27 mouse cellular contexts compared by ENCODE assay signal in the genomic region with DNA sequence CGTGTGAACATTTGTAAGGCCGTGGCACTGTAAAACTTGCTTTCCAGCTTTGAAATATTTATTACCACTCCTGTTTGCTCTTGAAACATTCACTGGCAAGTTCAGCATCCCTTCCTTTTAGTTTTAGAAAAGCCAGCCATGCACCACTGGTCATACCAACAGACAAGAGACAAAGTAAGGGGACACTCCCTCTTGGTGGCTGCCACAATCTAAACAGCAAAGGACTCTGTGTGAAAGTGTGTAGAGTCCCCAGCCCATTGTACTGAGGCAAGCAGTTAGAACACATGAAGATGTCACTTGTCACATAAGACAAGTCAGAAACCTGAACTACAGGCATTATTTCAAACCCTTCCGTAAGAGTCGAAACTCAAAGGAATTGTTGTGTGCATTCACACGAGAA.
DNase-seq lines count a peak whose midpoint lies in the region; ATAC-seq lines count a peak whose summit lies in the region.
"Had no signal": no experiment of that assay in that cellular context is flagged by ENCODE, and none has a peak within 500 bp of the region (broad histone marks: within the 10 kb centered on the region; RNA-seq: fewer than 3 reads in every experiment).

No protein-coding gene starts in this region.

- no peaks in the 10 kb centered on the region for H3K27me3 ChIP-seq in kidney, embryonic 14.5 days (ENCODE audit: control insufficient read depth, insufficient read depth, low read length)
- H3K27me3 ChIP-seq in kidney, embryonic 16.5 days (ENCODE audit: insufficient read depth, low read length), result no peaks in the 10 kb centered on the region
- no peaks in the 10 kb centered on the region for H3K27me3 ChIP-seq in midbrain, embryonic 11.5 days (ENCODE audit: control insufficient read depth, insufficient read depth, low read length)
- no peaks in the 10 kb centered on the region for H3K27me3 ChIP-seq in midbrain, embryonic 13.5 days
- H3K27me3 ChIP-seq: CH12.LX; embryonic facial prominence, embryonic 12.5 days; forebrain, embryonic 12.5 days; Patski had no signal

- DNase-seq in kidney, postnatal 10 days, result no peak
- DNase-seq in kidney, postnatal 36 days, result no peak
- DNase-seq in midbrain, embryonic 11.5 days (ENCODE audit: low spot score, missing footprints), result no peak
- DNase-seq: adrenal gland, adult 8-10 months; adrenal gland, postnatal 14 days; adrenal gland, postnatal 36 days; B cell, adult 2 months; cerebellum, adult 11-12 months; cerebellum, adult 2 months; cerebellum, adult 9-10 months; cerebellum, postnatal 10 days; cerebellum, postnatal 25 days had no signal

- H3K27ac ChIP-seq in kidney, embryonic 14.5 days (ENCODE audit: low read depth, low read length), result no peak overlapping the region
- no peak overlapping the region for H3K27ac ChIP-seq in kidney, embryonic 16.5 days (ENCODE audit: low read length)
- H3K27ac ChIP-seq in midbrain, embryonic 11.5 days (ENCODE audit: low read depth, low read length), result no peak overlapping the region
- no peak overlapping the region for H3K27ac ChIP-seq in midbrain, embryonic 13.5 days
- H3K27ac ChIP-seq: embryonic facial prominence, embryonic 10.5 days; embryonic facial prominence, embryonic 12.5 days; forebrain, embryonic 10.5 days; forebrain, embryonic 12.5 days had no signal

- H3K9ac ChIP-seq in kidney, embryonic 14.5 days (ENCODE audit: low read depth, low read length), result no peak overlapping the region
- H3K9ac ChIP-seq in kidney, embryonic 16.5 days (replicated peaks; ENCODE audit: low read length), result no peak overlapping the region
- H3K9ac ChIP-seq in midbrain, embryonic 11.5 days (ENCODE audit: low read length), result no peak overlapping the region
- H3K9ac ChIP-seq in midbrain, embryonic 13.5 days (replicated peaks), result no peak overlapping the region
- H3K9ac ChIP-seq: embryonic facial prominence, embryonic 12.5 days; forebrain, embryonic 12.5 days had no signal

- WGBS in kidney, embryonic 14.5 days, result 29% methylated on average over 5 of the region's 5 CpGs
- 33% methylated on average over 5 of the region's 5 CpGs for WGBS in kidney, embryonic 16.5 days
- 66% methylated on average over 5 of the region's 5 CpGs for WGBS in midbrain, embryonic 11.5 days
- WGBS in midbrain, embryonic 13.5 days, result 61% methylated on average over 5 of the region's 5 CpGs

- H3K4me3 ChIP-seq in kidney, embryonic 14.5 days (ENCODE audit: low read length), result no peak overlapping the region
- no peak overlapping the region for H3K4me3 ChIP-seq in kidney, embryonic 16.5 days (ENCODE audit: low read length)
- H3K4me3 ChIP-seq in midbrain, embryonic 11.5 days (ENCODE audit: low read depth, low read length), result no peak overlapping the region
- no peak overlapping the region for H3K4me3 ChIP-seq in midbrain, embryonic 13.5 days (replicated peaks)
- H3K4me3 ChIP-seq: embryonic facial prominence, embryonic 10.5 days; embryonic facial prominence, embryonic 12.5 days; erythroblast, embryonic 14.5 days; forebrain, embryonic 10.5 days; forebrain, embryonic 12.5 days had no signal

- peak; percentile 53; the same call in 1 of the 2 replicates for ATAC-seq in kidney, embryonic 14.5 days (ENCODE audit: low FRiP score, low TSS enrichment)
- peak; percentile 82; the same call in 1 of the 2 replicates for ATAC-seq in kidney, embryonic 16.5 days (ENCODE audit: low FRiP score, low TSS enrichment)
- ATAC-seq in midbrain, embryonic 11.5 days (ENCODE audit: low FRiP score), result 0 out of 2 replicates have a peak, but pooled peaks have one; percentile 47
- ATAC-seq in midbrain, embryonic 13.5 days, result no peak
- ATAC-seq: activated CD4-positive, CD25-positive, alpha-beta regulatory T cell, adult 4 months; CD4-positive, CD25-positive, alpha-beta regulatory T cell, adult 4 months; forebrain, embryonic 14.5 days; forebrain, embryonic 16.5 days; Patski had no signal

- H3K4me2 ChIP-seq in kidney, embryonic 14.5 days (replicated peaks; ENCODE audit: low read depth, low read length), result no peak overlapping the region
- no peak overlapping the region for H3K4me2 ChIP-seq in kidney, embryonic 16.5 days (replicated peaks; ENCODE audit: low read depth, low read length)
- H3K4me2 ChIP-seq in midbrain, embryonic 11.5 days, result no peak overlapping the region
- no peak overlapping the region for H3K4me2 ChIP-seq in midbrain, embryonic 13.5 days (replicated peaks)
- H3K4me2 ChIP-seq: embryonic facial prominence, embryonic 12.5 days; forebrain, embryonic 12.5 days had no signal

- no peaks in the 10 kb centered on the region for H3K9me3 ChIP-seq in kidney, embryonic 14.5 days (ENCODE audit: control insufficient read depth, low read length)
- no peaks in the 10 kb centered on the region for H3K9me3 ChIP-seq in kidney, embryonic 16.5 days (ENCODE audit: low read length)
- no peaks in the 10 kb centered on the region for H3K9me3 ChIP-seq in midbrain, embryonic 11.5 days (ENCODE audit: control insufficient read depth, low read length)
- no peaks in the 10 kb centered on the region for H3K9me3 ChIP-seq in midbrain, embryonic 13.5 days
- H3K9me3 ChIP-seq: embryonic facial prominence, embryonic 10.5 days; embryonic facial prominence, embryonic 12.5 days; forebrain, embryonic 10.5 days; forebrain, embryonic 12.5 days had no signal

- H3K4me1 ChIP-seq in kidney, embryonic 14.5 days (ENCODE audit: control insufficient read depth, insufficient read depth, low read length), result peaks cover 7% of the 10 kb centered on the region; the same call in 1 of the 2 replicates
- H3K4me1 ChIP-seq in kidney, embryonic 16.5 days (ENCODE audit: insufficient read depth, low read length), result peaks cover 5% of the 10 kb centered on the region; the same call in 1 of the 2 replicates
- peaks cover 3% of the 10 kb centered on the region; the same call in 1 of the 2 replicates for H3K4me1 ChIP-seq in midbrain, embryonic 11.5 days (ENCODE audit: control insufficient read depth, insufficient read depth, low read length)
- 0 out of 2 replicates have a peak, but pooled peaks cover 3% of the 10 kb centered on the region for H3K4me1 ChIP-seq in midbrain, embryonic 13.5 days (replicated peaks)
- H3K4me1 ChIP-seq: embryonic facial prominence, embryonic 12.5 days; forebrain, embryonic 12.5 days had no signal

- H3K36me3 ChIP-seq in kidney, embryonic 14.5 days (ENCODE audit: control insufficient read depth, insufficient read depth, low read length), result no peaks in the 10 kb centered on the region
- H3K36me3 ChIP-seq in kidney, embryonic 16.5 days (ENCODE audit: insufficient read depth, low read length), result no peaks in the 10 kb centered on the region
- H3K36me3 ChIP-seq in midbrain, embryonic 11.5 days (ENCODE audit: control insufficient read depth, insufficient read depth, low read length), result no peaks in the 10 kb centered on the region
- H3K36me3 ChIP-seq in midbrain, embryonic 13.5 days, result no peaks in the 10 kb centered on the region
- H3K36me3 ChIP-seq: embryonic facial prominence, embryonic 10.5 days; embryonic facial prominence, embryonic 12.5 days; forebrain, embryonic 10.5 days; forebrain, embryonic 12.5 days; G1E had no signal
